Mouse (Mus musculus) thymus, adult 18-20 months (tissue): ENCODE data around the gene Dnajc25.

Experiments
- DNase-seq, 2 experiments: peaks; one replicate each; pipeline ENCODE4 v3.0.0; 2022; ENCODE audit warnings: mixed read lengths in 2 of 2

The Dnajc25 gene

GRCm38 (mm10) chr4:58994762-58995161 lies at the start of gene Dnajc25:
TSS of gene Dnajc25 (plus strand) at chr4:58995062.
- no peak for DNase-seq

- no peak for DNase-seq
Measured at GRCm38 (mm10) chr4:58948391-58948790, 46.5 kb upstream of the Dnajc25 start.

- no peak for DNase-seq
Measured at GRCm38 (mm10) chr4:58952630-58953029, 42.2 kb upstream of the Dnajc25 start.

- DNase-seq = no peak
Measured at GRCm38 (mm10) chr4:58961719-58962118, 33.1 kb upstream of the Dnajc25 start.

- no peak for DNase-seq
Measured at GRCm38 (mm10) chr4:58963271-58963670, 31.6 kb upstream of the Dnajc25 start.

GRCm38 (mm10) chr4:58965136-58965535 lies 29.7 kb upstream of the Dnajc25 start:
- no peak for DNase-seq

- no peak for DNase-seq
Measured at GRCm38 (mm10) chr4:58970678-58971077, 24.2 kb upstream of the Dnajc25 start.

- DNase-seq = no peak
Measured at GRCm38 (mm10) chr4:58975711-58976110, 19.2 kb upstream of the Dnajc25 start.

GRCm38 (mm10) chr4:58981421-58981820 lies 13.4 kb upstream of the Dnajc25 start:
- DNase-seq = no peak

GRCm38 (mm10) chr4:58982806-58983205 lies 12.1 kb upstream of the Dnajc25 start:
- DNase-seq = no peak

- peak; percentile 49 to 58 for DNase-seq
Measured at GRCm38 (mm10) chr4:58985157-58985648, 9.7 kb upstream of the Dnajc25 start.

GRCm38 (mm10) chr4:58986540-58987190 lies 8.2 kb upstream of the Dnajc25 start, which contains the start of gene Ptgr1:
TSS of gene Ptgr1 (minus strand) at chr4:58987119.
- peak; percentile 78 to 87 for DNase-seq

- DNase-seq = no peak
Measured at GRCm38 (mm10) chr4:58989303-58989898, 5.5 kb upstream of the Dnajc25 start.

- no peak for DNase-seq
Measured at GRCm38 (mm10) chr4:58990609-58991434, 4.0 kb upstream of the Dnajc25 start.

GRCm38 (mm10) chr4:58992195-58992594 lies 2.7 kb upstream of the Dnajc25 start:
- no peak for DNase-seq

- no peak for DNase-seq
Measured at GRCm38 (mm10) chr4:58995251-58995693, 410 bp downstream of the Dnajc25 start.

- no peak for DNase-seq
Measured at GRCm38 (mm10) chr4:58997081-58997480, 2.2 kb downstream of the Dnajc25 start.

- no peak for DNase-seq
Measured at GRCm38 (mm10) chr4:58998688-58999087, 3.8 kb downstream of the Dnajc25 start.

GRCm38 (mm10) chr4:58999686-59000085 lies 4.8 kb downstream of the Dnajc25 start:
- DNase-seq = peak; percentile 35 to 47

- peak in 1 of 2 experiments; percentile 41 for DNase-seq
Measured at GRCm38 (mm10) chr4:59000614-59001013, 5.8 kb downstream of the Dnajc25 start.

GRCm38 (mm10) chr4:59002948-59003805 lies 8.3 kb downstream of the Dnajc25 start, which contains the start of gene Gm20503:
TSS of gene Gm20503 (plus strand) at chr4:59003210.
- peak; percentile 85 to 86 for DNase-seq

- no peak for DNase-seq
Measured at GRCm38 (mm10) chr4:59003806-59004200, 8.9 kb downstream of the Dnajc25 start.
